Mouse (Mus musculus) midbrain, embryonic 14.5 days (tissue): ENCODE data around the gene Acoxl. TPM values are rescaled to one million over a fixed set of nuclear protein-coding genes. Genes with fewer than 3 reads are reported as not detected.

ENCODE experiments used
- ATAC-seq: fragments of 200-750 bp; cut with Nextera tagmentation; 2 replicates; pipeline ENCODE4 v1.8.0; 2017; ENCODE audit warnings: moderate number of reproducible peaks, moderate library complexity; ENCODE audit not compliant: low FRiP score, low TSS enrichment
- DNase-seq: peaks from one replicate; pipeline ENCODE4 v3.0.0-alpha.2; 2015
- H3K27ac ChIP-seq: fragments of 300-500 bp; sonication (generic); replicated peaks from 2 replicates; pipeline ENCODE4 v1.5.1; 2014; ENCODE audit warnings: mild to moderate bottlenecking, low read depth, low read length, moderate library complexity
- H3K27me3 ChIP-seq: fragments of 300-500 bp; sonication (generic); 2 replicates; pipeline ENCODE4 v1.6.1; 2014; ENCODE audit warnings: low read length, control low read depth, mixed read lengths; ENCODE audit not compliant: control insufficient read depth, insufficient read depth
- H3K36me3 ChIP-seq: fragments of 300-500 bp; sonication (generic); 2 replicates; pipeline ENCODE4 v1.6.1; 2014; ENCODE audit warnings: low read length, control low read depth; ENCODE audit not compliant: control insufficient read depth, insufficient read depth
- H3K4me1 ChIP-seq: fragments of 300-500 bp; sonication (generic); 2 replicates; pipeline ENCODE4 v1.6.1; 2014; ENCODE audit warnings: mild to moderate bottlenecking, antibody characterized with exemption, low read length, control low read depth; ENCODE audit not compliant: control insufficient read depth, insufficient read depth
- H3K4me2 ChIP-seq: fragments of 300-500 bp; sonication (generic); 2 replicates; pipeline ENCODE4 v1.6.1; 2014; ENCODE audit warnings: mild to moderate bottlenecking, low read length, moderate library complexity
- H3K4me3 ChIP-seq: fragments of 300-500 bp; sonication (generic); replicated peaks from 2 replicates; pipeline ENCODE4 v1.5.1; 2014; ENCODE audit warnings: low read depth, low read length
- H3K9ac ChIP-seq: fragments of 300-500 bp; sonication (generic); replicated peaks from 2 replicates; pipeline ENCODE4 v1.6.1; 2014; ENCODE audit warnings: mild to moderate bottlenecking, low read length, moderate library complexity
- H3K9me3 ChIP-seq: fragments of 300-500 bp; sonication (generic); 2 replicates; pipeline ENCODE4 v1.6.1; 2016; ENCODE audit warnings: low read length, control low read depth, mixed read lengths; ENCODE audit not compliant: control insufficient read depth
- WGBS: fragments of 180-500 bp; shearing (Covaris S2); extraction: QIAGEN DNeasy Blood & Tissue Kit; methylation state at CpG from one replicate; pipeline ENCODE4 v1.1.7; 2014; 5-methylcytosine and 5-hydroxymethylcytosine counted together
- polyA plus RNA-seq: library from polyadenylated mRNA; unstranded; fragments of >200 nt; fragmentation: Nextera tagmentation; extraction: Ambion mirVana; gene quantifications from 2 replicates; pipeline ENCODE4 v1.2.1, GENCODE M21; 2014

Acoxl gene
- polyA plus RNA-seq: 0.13 and 0.24 TPM in 2 replicates

GRCm38 (mm10) chr2:127838576-127838975, at the start of gene Acoxl:
Gene Acoxl, plus strand, starts transcription at chr2:127838876.
- Histone ChIP-seq H3K27ac (no peak within 1 kb of the TSS), H3K9ac (no peak within 1 kb of the TSS), H3K4me1 (no peaks in the 10 kb centered on the region), H3K27me3 (peaks cover 4% of the 10 kb centered on the region), H3K36me3 (no peaks in the 10 kb centered on the region), H3K4me2 (no peak within 1 kb of the TSS), H3K9me3 (no peaks in the 10 kb centered on the region), H3K4me3 (no peak within 1 kb of the TSS)
- WGBS: 81% methylated on average over 7 of the region's 7 CpGs
- DNase-seq (no peak), ATAC-seq (no peak)

DNA sequence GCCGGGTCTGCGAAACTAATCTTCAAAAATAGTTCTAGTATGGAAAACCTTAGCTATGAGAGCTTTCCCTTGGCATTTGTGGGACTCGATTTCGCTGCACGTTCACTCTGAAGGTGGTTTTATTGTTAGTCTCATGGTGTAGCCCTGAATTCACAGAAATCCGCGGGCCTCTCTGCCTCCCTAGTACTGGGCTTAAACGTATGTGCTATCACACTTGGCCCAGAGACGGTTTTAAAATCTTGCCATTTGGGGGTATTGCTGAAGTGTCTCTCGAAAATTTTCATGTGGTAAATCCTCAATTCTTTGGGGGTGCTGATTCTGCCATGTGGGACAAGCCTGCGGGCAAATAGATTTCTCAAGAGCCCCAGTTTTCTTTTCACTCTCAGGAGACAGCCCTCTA, 49.5 kb upstream of the Acoxl start:
- 3% methylated on average over 11 of the region's 11 CpGs for WGBS
- ATAC-seq: no peak

GRCm38 (mm10) chr2:127789651-127790270, 48.9 kb upstream of the Acoxl start:
- peak overlapping the region; percentile 65; the same call in 1 of the 2 replicates for H3K4me3 ChIP-seq
- no peak for DNase-seq
- no peaks in the 10 kb centered on the region for H3K9me3 ChIP-seq
- no peak overlapping the region for H3K27ac ChIP-seq
- no peaks in the 10 kb centered on the region for H3K27me3 ChIP-seq
- H3K4me1 ChIP-seq: peaks cover 20% of the 10 kb centered on the region
- H3K9ac ChIP-seq: no peak overlapping the region
- peak overlapping the region; percentile 74 for H3K4me2 ChIP-seq
- no peaks in the 10 kb centered on the region for H3K36me3 ChIP-seq
- no peak for ATAC-seq
- 15% methylated on average over 9 of the region's 9 CpGs for WGBS

More for the DNA sequence above, 49.5 kb upstream of the Acoxl start:
- Histone ChIP-seq H3K9ac (peak overlapping the region; percentile 71), H3K36me3 (no peaks in the 10 kb centered on the region), H3K27ac (no peak overlapping the region), H3K9me3 (no peaks in the 10 kb centered on the region), H3K4me3 (peak overlapping the region; percentile 65), H3K4me2 (peak overlapping the region; percentile 74), H3K4me1 (peaks cover 20% of the 10 kb centered on the region), H3K27me3 (no peaks in the 10 kb centered on the region)
- DNase-seq: peak; percentile 26

- WGBS: 3% methylated on average over 37 of the region's 37 CpGs
Measured at GRCm38 (mm10) chr2:127791919-127792603, 46.6 kb upstream of the Acoxl start, which contains the start of gene Mtln. Gene Mtln, minus strand, starts transcription at chr2:127792488.

DNA sequence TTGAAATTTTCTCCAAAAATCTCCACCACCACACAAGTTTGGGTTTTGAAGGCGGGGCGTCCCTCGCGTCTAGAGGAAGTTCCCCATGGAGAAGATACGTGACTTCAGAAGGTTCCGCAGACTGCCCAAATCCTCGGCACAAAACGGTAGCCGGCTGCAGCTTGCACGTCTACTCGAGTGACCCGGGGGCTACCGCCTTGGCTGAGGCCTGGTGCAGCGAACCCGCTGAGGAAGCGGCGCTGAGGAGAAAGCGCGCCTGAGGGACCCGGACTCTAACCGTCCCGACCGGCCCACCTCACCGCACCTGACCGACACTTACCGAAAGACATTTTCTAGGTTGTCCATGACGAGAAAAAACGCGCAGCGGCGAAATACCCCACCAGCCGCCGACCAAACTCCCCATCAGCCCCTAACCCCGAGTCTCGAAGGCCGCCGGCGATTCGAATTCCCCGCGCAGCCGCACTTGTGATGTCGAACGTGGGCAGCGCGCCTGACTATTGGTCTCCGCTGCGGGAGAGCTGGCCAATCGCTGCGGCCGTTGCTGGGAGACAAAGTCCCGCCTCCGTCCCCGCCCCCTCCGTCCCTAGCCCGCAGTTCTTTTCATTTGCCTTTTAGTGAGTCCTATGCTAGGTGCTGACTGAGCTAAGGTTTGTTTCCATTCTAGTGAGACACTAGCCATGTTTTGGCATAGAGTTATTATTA, 7.1 kb upstream of the Acoxl start, which contains the start of gene Bub1:
Gene Bub1, minus strand, starts transcription at position 465 of the 702 bp plus-strand sequence.
- H3K27ac ChIP-seq: no peak within 1 kb of the TSS

More at GRCm38 (mm10) chr2:127791919-127792603, 46.6 kb upstream of the Acoxl start, which contains the start of gene Mtln:
- Histone ChIP-seq H3K9ac (peak within 1 kb of the TSS; percentile 70), H3K27me3 (no peaks in the 10 kb centered on the region), H3K4me1 (peaks cover 20% of the 10 kb centered on the region), H3K36me3 (no peaks in the 10 kb centered on the region), H3K27ac (peak within 1 kb of the TSS; percentile 89), H3K9me3 (no peaks in the 10 kb centered on the region), H3K4me2 (peak within 1 kb of the TSS; percentile 74), H3K4me3 (peak within 1 kb of the TSS; percentile 74)
- DNase-seq (peak; percentile 95), ATAC-seq (peak; percentile 95)

GRCm38 (mm10) chr2:127832103-127832832, 6.4 kb upstream of the Acoxl start:
- H3K4me3 ChIP-seq: peak overlapping the region; percentile 50
- ATAC-seq (peak; percentile 66), DNase-seq (no peak)
- WGBS: 41% methylated on average over 11 of the region's 11 CpGs
- H3K4me1 ChIP-seq: no peaks in the 10 kb centered on the region
- 0 out of 2 replicates have a peak, but pooled peaks cover 2% of the 10 kb centered on the region for H3K36me3 ChIP-seq
- H3K9ac ChIP-seq: no peak overlapping the region; the same call in 1 of the 2 replicates
- H3K9me3 ChIP-seq: no peaks in the 10 kb centered on the region
- H3K27ac ChIP-seq: no peak overlapping the region
- H3K4me2 ChIP-seq: peak overlapping the region; percentile 78
- H3K27me3 ChIP-seq: no peaks in the 10 kb centered on the region

More for the DNA sequence above, 7.1 kb upstream of the Acoxl start, which contains the start of gene Bub1:
- ATAC-seq (peak; percentile 97), DNase-seq (peak; percentile 98)
- no peaks in the 10 kb centered on the region for H3K4me1 ChIP-seq
- H3K27me3 ChIP-seq: no peaks in the 10 kb centered on the region
- H3K9ac ChIP-seq: no peak within 1 kb of the TSS; the same call in 1 of the 2 replicates
- H3K36me3 ChIP-seq: 0 out of 2 replicates have a peak, but pooled peaks cover 2% of the 10 kb centered on the region
- under 1% methylated on average over 56 of the region's 56 CpGs for WGBS
- H3K4me3 ChIP-seq: peak within 1 kb of the TSS; percentile 50
- H3K4me2 ChIP-seq: peak within 1 kb of the TSS; percentile 78
- H3K9me3 ChIP-seq: no peaks in the 10 kb centered on the region

DNA sequence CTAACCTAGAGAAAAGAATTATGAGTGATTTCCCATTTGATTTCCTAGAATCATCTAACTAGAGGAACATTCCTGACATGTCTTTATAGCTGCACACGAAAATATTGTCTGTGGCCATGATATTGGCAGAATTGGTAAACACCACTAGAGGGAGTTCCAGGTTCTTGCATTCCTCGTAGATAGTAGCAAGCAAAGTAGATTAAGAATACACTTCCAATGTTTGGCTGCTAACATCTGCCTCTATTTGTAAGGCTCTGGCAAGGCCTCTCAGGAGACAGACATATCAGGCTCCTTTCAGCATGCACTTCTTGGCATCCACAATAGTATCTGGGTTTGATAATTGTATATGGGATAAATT, 5.9 kb upstream of the Acoxl start:
- Histone ChIP-seq H3K9ac (no peak overlapping the region), H3K4me3 (no peak overlapping the region), H3K36me3 (no peaks in the 10 kb centered on the region), H3K27ac (no peak overlapping the region), H3K27me3 (no peaks in the 10 kb centered on the region), H3K4me1 (no peaks in the 10 kb centered on the region), H3K4me2 (no peak overlapping the region), H3K9me3 (no peaks in the 10 kb centered on the region)
- peak; percentile 71 for DNase-seq
- ATAC-seq: no peak
- WGBS: 16% methylated on average over 2 of the region's 2 CpGs

DNA sequence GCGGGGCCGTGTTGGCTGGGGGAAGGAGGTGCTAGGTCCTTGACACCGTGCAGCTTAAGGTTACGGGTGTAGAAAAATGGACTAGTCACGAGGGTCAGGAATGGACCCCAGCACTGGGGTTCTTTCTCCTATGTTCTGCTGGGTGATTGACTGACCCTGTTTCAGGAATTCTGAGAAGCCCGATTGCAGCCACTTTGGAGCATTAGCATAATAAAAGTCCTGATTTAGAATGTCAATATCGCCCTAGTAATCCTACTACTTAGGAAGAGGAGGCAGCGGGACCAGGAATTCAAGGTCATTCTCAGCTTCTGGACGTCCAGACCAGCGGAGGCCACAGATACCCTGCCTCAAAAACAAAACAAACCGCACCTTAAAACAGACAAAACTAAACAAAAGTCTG, 749 bp downstream of the Acoxl start:
- H3K9ac ChIP-seq: no peak overlapping the region
- H3K4me2 ChIP-seq: no peak overlapping the region
- 5% methylated on average over 11 of the region's 11 CpGs for WGBS
- no peaks in the 10 kb centered on the region for H3K9me3 ChIP-seq
- H3K27ac ChIP-seq: no peak overlapping the region
- no peaks in the 10 kb centered on the region for H3K4me1 ChIP-seq
- ATAC-seq (no peak), DNase-seq (no peak)
- H3K27me3 ChIP-seq: peaks cover 4% of the 10 kb centered on the region
- no peak overlapping the region for H3K4me3 ChIP-seq
- H3K36me3 ChIP-seq: no peaks in the 10 kb centered on the region
